Mouse (Mus musculus) neural tube, postnatal 0 days (tissue): ENCODE data around the gene Olfr177. TPM values are rescaled to one million over a fixed set of nuclear protein-coding genes. Genes with fewer than 3 reads are reported as not detected.

ENCODE experiments used
- polyA plus RNA-seq: library from polyadenylated mRNA; unstranded; fragments of >200 nt; fragmentation: Nextera tagmentation; extraction: Ambion mirVana; gene quantifications from 2 replicates; pipeline ENCODE4 v1.2.1, GENCODE M21; 2015

The Olfr177 gene
- polyA plus RNA-seq = not detected in 2 replicates

DNA sequence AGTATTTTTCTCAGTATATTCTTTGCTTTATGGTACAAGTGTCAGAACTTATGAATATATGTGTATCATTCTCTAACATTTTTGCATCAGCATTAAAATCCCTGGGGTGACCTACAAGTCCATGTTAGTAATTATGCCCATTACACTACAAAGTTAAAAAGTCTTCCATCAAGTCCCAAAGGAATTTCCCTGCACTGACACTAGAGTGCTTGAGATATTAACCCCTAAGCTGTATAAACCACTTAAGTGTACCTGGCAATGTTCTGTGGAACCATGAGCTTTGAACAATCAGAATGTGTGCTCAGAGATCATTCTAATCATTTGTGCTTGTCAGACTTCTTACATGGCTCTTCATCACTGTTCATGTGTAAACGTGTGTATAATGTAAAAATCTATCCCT is at the start of gene Olfr177:
Gene Olfr177 (minus strand): TSS at position 101 of the 400 bp plus-strand sequence.

DNA sequence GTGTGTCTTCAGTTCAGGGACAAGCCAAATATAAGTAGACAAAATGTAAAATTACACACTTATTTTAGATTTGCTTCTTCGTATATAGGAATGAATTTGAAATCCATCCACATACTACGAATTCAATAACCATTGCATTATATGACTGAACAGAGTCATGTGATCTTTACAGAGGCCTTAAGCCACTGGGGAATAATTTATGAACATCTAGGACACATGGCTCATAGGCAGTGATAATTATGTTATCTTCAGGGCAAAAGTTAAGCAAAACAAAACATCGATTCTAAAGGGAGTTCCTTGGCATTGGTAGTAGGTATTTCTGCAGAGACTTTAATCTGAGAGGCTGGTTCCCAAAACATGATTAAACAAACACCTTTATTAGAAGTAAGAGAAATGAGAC is 17.4 kb upstream of the Olfr177 start, which contains the start of gene Olfr178:
Gene Olfr178 (minus strand): TSS at position 101 of the 400 bp plus-strand sequence.

DNA sequence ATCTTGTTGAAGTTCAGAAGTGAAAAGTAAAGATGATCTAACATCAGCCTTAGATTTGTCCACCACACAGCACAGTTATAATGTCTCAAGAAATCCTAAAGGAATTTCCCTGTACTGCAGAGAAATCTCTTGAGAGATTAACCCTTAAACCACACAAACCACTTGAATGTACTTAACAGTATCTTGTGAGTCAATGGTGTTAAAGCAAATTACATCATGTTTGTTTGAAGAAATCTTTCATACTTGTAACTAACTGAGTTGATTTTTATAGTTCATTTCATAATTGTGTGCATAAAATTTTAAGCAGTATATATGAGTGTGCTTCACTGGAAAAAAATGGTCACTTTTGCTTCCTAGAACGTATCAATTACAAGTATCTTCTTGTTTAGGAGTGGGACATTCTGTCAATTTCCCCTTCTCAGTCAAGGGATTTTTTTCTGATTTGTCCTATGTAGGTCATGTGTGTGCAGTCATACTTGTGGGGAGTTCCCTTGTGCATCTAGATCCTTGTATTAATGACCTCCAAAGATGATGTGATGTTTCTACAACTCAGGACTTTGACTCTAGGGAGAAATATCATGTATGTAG is 47.7 kb downstream of the Olfr177 start, which contains the start of gene Olfr175-ps1:
Gene Olfr175-ps1 (minus strand): TSS at position 51 of the 588 bp plus-strand sequence.

Other genes with a start within 250 kb of the Olfr177 start
- gene E330017A01Rik, start 236.0 kb downstream of the Olfr177 start, polyA plus RNA-seq = not detected in 2 replicates
- 19.6 and 22.6 TPM in 2 replicates for gene Cpox, start 204.5 kb downstream of the Olfr177 start, polyA plus RNA-seq
- not detected in 2 replicates for gene Gpr15, start 155.7 kb downstream of the Olfr177 start, polyA plus RNA-seq
- 167 and 171 TPM in 2 replicates for gene Cldnd1, start 146.9 kb downstream of the Olfr177 start, polyA plus RNA-seq
- gene Olfr172, start 111.6 kb downstream of the Olfr177 start, polyA plus RNA-seq = not detected in 2 replicates
- not detected in 2 replicates for gene Olfr173, start 74.5 kb downstream of the Olfr177 start, polyA plus RNA-seq
- not detected in 2 replicates for gene Olfr175-ps1, start 48.0 kb downstream of the Olfr177 start, polyA plus RNA-seq
- not detected in 2 replicates for gene Olfr178, start 17.3 kb upstream of the Olfr177 start, polyA plus RNA-seq
- not detected in 2 replicates for gene Olfr181, start 54.0 kb upstream of the Olfr177 start, polyA plus RNA-seq
- not detected in 2 replicates for gene Olfr180, start 54.6 kb upstream of the Olfr177 start, polyA plus RNA-seq
- gene Olfr183, start 120.6 kb upstream of the Olfr177 start, polyA plus RNA-seq = not detected in 2 replicates
- gene Olfr186, start 155.5 kb upstream of the Olfr177 start, polyA plus RNA-seq = not detected in 2 replicates
- gene Olfr187, start 165.0 kb upstream of the Olfr177 start, polyA plus RNA-seq = not detected in 2 replicates
- gene Olfr190, start 203.2 kb upstream of the Olfr177 start, polyA plus RNA-seq = not detected in 2 replicates
- gene Olfr191, start 215.1 kb upstream of the Olfr177 start, polyA plus RNA-seq = not detected in 2 replicates
- gene Olfr193, start 237.1 kb upstream of the Olfr177 start, polyA plus RNA-seq = not detected in 2 replicates
- not detected in 2 replicates for gene Olfr194, start 246.3 kb upstream of the Olfr177 start, polyA plus RNA-seq